Comparison of ENCODE assay signal across 21 mouse cellular contexts in genomic region chr10:44111168-44111567, GRCm38 (mm10). TPM values are rescaled to one million over a fixed set of nuclear protein-coding genes. Genes with fewer than 3 reads are reported as not detected.
A peak's percentile ranks its signal among the peaks of the same experiment; 100 is the strongest.
DNase-seq lines count a peak whose midpoint lies in the region; ATAC-seq and TF ChIP-seq lines count a peak whose summit lies in the region.
"Had no signal": no experiment of that assay in that cellular context is flagged by ENCODE, and none has a peak within 500 bp of the region (broad histone marks: within the 10 kb centered on the region; RNA-seq: fewer than 3 reads in every experiment).

No protein-coding gene starts in this region.

- no peaks in the 10 kb centered on the region for H3K79me2 ChIP-seq in liver, adult 2 months (ENCODE audit: control insufficient read depth, insufficient read depth, low read length)

- H3K4me1 ChIP-seq in kidney, adult 2 months (ENCODE audit: control insufficient read depth, insufficient read depth, low read length) = no peaks in the 10 kb centered on the region
- peaks cover 6% of the 10 kb centered on the region for H3K4me1 ChIP-seq in liver, adult 2 months (ENCODE audit: control insufficient read depth, insufficient read depth, low read length)
- peaks cover 20% of the 10 kb centered on the region for H3K4me1 ChIP-seq in stomach, embryonic 14.5 days (ENCODE audit: control insufficient read depth, insufficient read depth, low read length)
- H3K4me1 ChIP-seq in midbrain, embryonic 15.5 days = no peaks in the 10 kb centered on the region
- H3K4me1 ChIP-seq: forebrain, embryonic 13.5 days; midbrain, embryonic 10.5 days had no signal

- no peak overlapping the region for H3K9ac ChIP-seq in liver, adult 2 months (ENCODE audit: low read depth, low read length)
- H3K9ac ChIP-seq in stomach, embryonic 14.5 days (replicated peaks; ENCODE audit: low read depth, low read length) = no peak overlapping the region
- no peak overlapping the region for H3K9ac ChIP-seq in midbrain, embryonic 15.5 days
- H3K9ac ChIP-seq: forebrain, embryonic 13.5 days; lung, embryonic 15.5 days had no signal

- H3K9me3 ChIP-seq in stomach, embryonic 14.5 days (ENCODE audit: control insufficient read depth, low read depth, low read length) = no peaks in the 10 kb centered on the region; the same call in 1 of the 2 replicates
- H3K9me3 ChIP-seq in midbrain, embryonic 15.5 days = no peaks in the 10 kb centered on the region
- H3K9me3 ChIP-seq: forebrain, embryonic 13.5 days; lung, embryonic 15.5 days; midbrain, embryonic 10.5 days had no signal

- no peak overlapping the region for H3K4me2 ChIP-seq in stomach, embryonic 14.5 days (replicated peaks; ENCODE audit: low read depth, low read length)
- H3K4me2 ChIP-seq in midbrain, embryonic 15.5 days = no peak overlapping the region
- H3K4me2 ChIP-seq: forebrain, embryonic 13.5 days; liver, embryonic 11.5 days; lung, embryonic 15.5 days had no signal

- H3K36me3 ChIP-seq in kidney, adult 2 months (ENCODE audit: control insufficient read depth, insufficient read depth, low read length) = no peaks in the 10 kb centered on the region
- H3K36me3 ChIP-seq in liver, adult 2 months (ENCODE audit: control insufficient read depth, insufficient read depth, low read length) = no peaks in the 10 kb centered on the region
- H3K36me3 ChIP-seq in stomach, embryonic 14.5 days (ENCODE audit: control insufficient read depth, insufficient read depth, low read length) = no peaks in the 10 kb centered on the region
- no peaks in the 10 kb centered on the region for H3K36me3 ChIP-seq in midbrain, embryonic 15.5 days (replicated peaks)
- H3K36me3 ChIP-seq: lung, embryonic 15.5 days; midbrain, embryonic 10.5 days had no signal

- no peak for DNase-seq in kidney, adult 2 months
- no peak for DNase-seq in kidney, adult 8-10 months
- DNase-seq in liver, adult 2 months (ENCODE audit: extremely low read depth, low read depth, low spot score) = no peak
- DNase-seq in liver = no peak
- peak; percentile 53 to 54 for DNase-seq in urinary bladder, postnatal 36 days (ENCODE audit: low spot score in 2 of 2)
- DNase-seq: adrenal gland, postnatal 10 days; cerebellum, adult 11 months; cerebellum, adult 9-10 months; cerebellum, postnatal 36 days; gastrocnemius, postnatal 10 days; layer of hippocampus, adult 9-11 months; right cerebral cortex, postnatal 4 days; thymus, postnatal 14 days had no signal

- 78% methylated on average over 10 of the region's 10 CpGs for WGBS in kidney, adult 2 months
- 71% methylated on average over 10 of the region's 10 CpGs for WGBS in liver, adult 2 months
- WGBS in stomach, embryonic 14.5 days = 70% methylated on average over 10 of the region's 10 CpGs
- WGBS in midbrain, embryonic 15.5 days = 88% methylated on average over 10 of the region's 10 CpGs

- no peak overlapping the region for H3K4me3 ChIP-seq in kidney, adult 2 months (ENCODE audit: insufficient read depth, low read depth, low read length)
- no peak overlapping the region for H3K4me3 ChIP-seq in liver, adult 2 months (ENCODE audit: insufficient read depth, low read depth, low read length)
- H3K4me3 ChIP-seq in stomach, embryonic 14.5 days (ENCODE audit: low read depth, low read length) = no peak overlapping the region
- no peak overlapping the region for H3K4me3 ChIP-seq in midbrain, embryonic 15.5 days
- H3K4me3 ChIP-seq: forebrain, embryonic 13.5 days; lung, embryonic 15.5 days; midbrain, embryonic 10.5 days had no signal

- H3K27ac ChIP-seq in kidney, adult 2 months (ENCODE audit: insufficient read depth, low read depth, low read length) = peak overlapping the region; percentile 24; the same call in 1 of the 2 replicates
- peak overlapping the region; percentile 43 for H3K27ac ChIP-seq in liver, adult 2 months (replicated peaks; ENCODE audit: insufficient read depth, low read depth, low read length)
- peak overlapping the region; percentile 55; the same call in 1 of the 2 replicates for H3K27ac ChIP-seq in stomach, embryonic 14.5 days (ENCODE audit: low read length)
- H3K27ac ChIP-seq in midbrain, embryonic 15.5 days = no peak overlapping the region
- H3K27ac ChIP-seq: forebrain, embryonic 13.5 days; lung, embryonic 15.5 days; midbrain, embryonic 10.5 days had no signal

- TF ChIP-seq POLR2A in kidney, adult 2 months (IDR thresholded peaks at IDR 0.05; ENCODE audit: low read depth, low read length) = no peak
- no peak for TF ChIP-seq POLR2A in liver, adult 2 months (IDR thresholded peaks at IDR 0.05; ENCODE audit: extremely low read depth, insufficient read depth, low read length)

- no peak for ATAC-seq in stomach, embryonic 14.5 days (ENCODE audit: insufficient number of reproducible peaks, insufficient read depth, low FRiP score, low read depth)
- ATAC-seq in midbrain, embryonic 15.5 days (replicated peaks) = no peak
- ATAC-seq: forebrain, embryonic 13.5 days; hindbrain, embryonic 16.5 days had no signal

- H3K27me3 ChIP-seq in kidney, adult 2 months (replicated peaks; ENCODE audit: control insufficient read depth, insufficient read depth, low read length) = no peaks in the 10 kb centered on the region
- no peaks in the 10 kb centered on the region for H3K27me3 ChIP-seq in liver, adult 2 months (ENCODE audit: control insufficient read depth, insufficient read depth, low read length)
- H3K27me3 ChIP-seq in stomach, embryonic 14.5 days (ENCODE audit: control insufficient read depth, insufficient read depth, low read length) = no peaks in the 10 kb centered on the region
- H3K27me3 ChIP-seq in midbrain, embryonic 15.5 days (replicated peaks) = no peaks in the 10 kb centered on the region
- H3K27me3 ChIP-seq: forebrain, embryonic 13.5 days; lung, embryonic 15.5 days; Patski had no signal

- TF ChIP-seq CTCF in kidney, adult 2 months (conservative IDR thresholded peaks at IDR 0.05; ENCODE audit: insufficient read depth, insufficient read length, low read depth, low read length) = no peak
- no peak for TF ChIP-seq CTCF in liver, adult 2 months (IDR thresholded peaks at IDR 0.05; ENCODE audit: low read depth, low read length)

RNA-seq across cellular contexts. Expression of gene Crybg1, which starts 37.5 kb away (rescaled TPM):
- polyA plus RNA-seq in kidney, adult 2 months (2012; rRNA removed) = 4.0 and 4.5 TPM in 2 replicates
- 11.6 and 13.0 TPM in 2 replicates for total RNA-seq in liver, adult 2 months (2014; rRNA removed)
- polyA plus RNA-seq in liver, adult 2 months (2012; rRNA removed) = 3.2 TPM in 2 replicates
- polyA plus RNA-seq in stomach, embryonic 14.5 days (2014; fragmentation: Nextera tagmentation; extraction: Ambion mirVana) = 2.7 and 2.8 TPM in 2 replicates
- polyA plus RNA-seq in midbrain, embryonic 15.5 days (2015; fragmentation: Nextera tagmentation; extraction: Ambion mirVana) = 0.14 and 0.18 TPM in 2 replicates

Comparison
In these comparisons a context has a peak if more than half of its experiments do, and no peak if none do; other contexts are left out.
1. DNase-seq: peak in urinary bladder, postnatal 36 days (2 of 2); none in kidney, adult 2 months (single experiment), kidney, adult 8-10 months (0 of 2), liver, adult 2 months (single experiment) and liver (single experiment).